Mouse (Mus musculus): ENCODE measurements around the gene Zmiz1. TPM values are rescaled to one million over a fixed set of nuclear protein-coding genes. Genes with fewer than 3 reads are reported as not detected.

Zmiz1 gene
- polyA plus RNA-seq, 1 experiment from 2014 or later: 91.0 TPM

DNA sequence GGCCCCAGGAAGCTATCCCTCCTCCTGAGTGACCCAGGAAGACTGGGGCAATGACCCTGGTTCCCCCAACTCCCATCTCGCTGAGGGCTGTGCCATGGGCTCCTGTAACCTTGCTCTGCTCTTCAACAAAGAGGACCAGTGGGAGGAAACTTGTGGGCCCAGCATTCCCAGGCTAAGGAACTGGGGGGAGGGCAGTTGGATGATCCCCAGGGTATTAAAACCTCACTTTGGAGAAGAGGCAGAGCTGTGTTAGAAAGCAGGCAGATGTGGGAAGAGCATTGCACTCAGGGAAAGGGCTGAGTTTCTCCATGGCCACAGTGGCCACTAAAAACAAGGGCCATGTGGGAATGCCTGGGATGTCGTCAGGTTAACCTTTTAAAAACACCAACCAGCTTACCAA lies 129.2 kb downstream of the Zmiz1 start:
- peak overlapping the region; percentile 39; the same call in 1 of the 2 replicates for H3K4me2 ChIP-seq (ENCODE audit: low read length)
- no peak for ATAC-seq (ENCODE audit: low FRiP score, low TSS enrichment)
- H3K36me3 ChIP-seq (ENCODE audit: control insufficient read depth, insufficient read depth, low read length): peaks cover 27% of the 10 kb centered on the region
- no peak for DNase-seq
- H3K4me3 ChIP-seq (replicated peaks; ENCODE audit: low read depth, low read length): no peak overlapping the region
- no peaks in the 10 kb centered on the region for H3K27me3 ChIP-seq (ENCODE audit: control insufficient read depth, insufficient read depth, low read length)
- H3K4me1 ChIP-seq (ENCODE audit: control insufficient read depth, insufficient read depth, low read length): peaks cover 75% of the 10 kb centered on the region
- H3K27ac ChIP-seq (replicated peaks; ENCODE audit: low read depth, low read length): peak overlapping the region; percentile 99
- peak overlapping the region; percentile 54; the same call in 1 of the 2 replicates for H3K9ac ChIP-seq (replicated peaks; ENCODE audit: low read length)
- 32% methylated on average over 2 of the region's 2 CpGs for WGBS
- no peaks in the 10 kb centered on the region for H3K9me3 ChIP-seq (ENCODE audit: control insufficient read depth, low read length)

DNA sequence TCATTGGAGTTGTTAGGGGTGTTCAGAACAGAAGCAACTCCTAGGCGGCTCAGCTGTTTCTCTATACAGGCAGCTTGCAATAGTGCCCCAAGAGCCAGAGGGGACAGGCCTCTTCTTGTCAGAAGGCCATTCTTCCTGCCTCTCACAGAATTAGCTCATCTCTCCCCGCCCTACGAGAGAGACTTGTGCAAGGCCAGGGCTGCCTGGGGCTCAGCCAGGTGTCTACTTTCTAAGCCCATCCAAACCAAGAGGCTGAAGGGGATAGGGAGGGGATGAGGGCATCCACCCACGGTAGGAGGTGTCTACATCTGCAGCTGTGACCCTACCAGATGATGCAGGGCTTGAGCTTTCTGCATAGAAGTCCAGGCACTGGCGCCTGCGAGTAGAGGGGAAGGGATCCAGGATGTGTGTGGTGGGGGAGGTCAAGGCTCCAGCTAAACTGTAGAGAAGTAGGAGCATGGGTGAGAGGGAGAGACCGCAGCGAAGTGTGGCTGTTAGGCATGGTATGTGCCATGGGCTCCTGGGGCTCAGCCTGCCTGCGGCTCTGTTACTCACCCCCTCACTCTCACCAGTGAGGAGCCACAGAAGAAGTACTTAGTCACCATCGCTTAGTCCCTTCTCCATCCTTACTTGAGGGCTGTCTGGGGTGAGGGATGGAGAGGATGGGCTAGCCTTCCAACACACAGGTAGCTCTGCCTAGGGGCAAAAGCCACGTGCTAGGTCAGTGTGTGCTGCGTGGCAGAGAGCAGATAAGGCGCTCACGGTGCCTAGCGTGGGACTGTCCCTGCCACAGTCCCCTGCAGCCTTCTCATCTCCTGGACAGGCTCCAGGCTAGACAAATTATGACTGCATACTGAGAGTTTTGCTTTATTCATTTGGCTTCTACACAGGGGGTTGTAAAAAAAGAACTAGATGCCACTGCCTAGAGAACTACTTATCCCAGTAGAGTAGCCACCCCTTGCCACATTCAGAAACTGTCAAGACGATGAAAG lies 130.3 kb downstream of the Zmiz1 start:
- Histone ChIP-seq H3K36me3 (ENCODE audit: control insufficient read depth, insufficient read depth, low read length) (peaks cover 23% of the 10 kb centered on the region), H3K27ac (replicated peaks; ENCODE audit: low read depth, low read length) (peak overlapping the region; percentile 99), H3K27me3 (ENCODE audit: control insufficient read depth, insufficient read depth, low read length) (no peaks in the 10 kb centered on the region), H3K9ac (replicated peaks; ENCODE audit: low read length) (no peak overlapping the region; the same call in 1 of the 2 replicates), H3K4me3 (replicated peaks; ENCODE audit: low read depth, low read length) (no peak overlapping the region), H3K4me1 (ENCODE audit: control insufficient read depth, insufficient read depth, low read length) (peaks cover 78% of the 10 kb centered on the region), H3K4me2 (ENCODE audit: low read length) (no peak overlapping the region), H3K9me3 (ENCODE audit: control insufficient read depth, low read length) (no peaks in the 10 kb centered on the region)
- peak; percentile 46 for DNase-seq
- WGBS: 49% methylated on average over 16 of the region's 16 CpGs
- no peak for ATAC-seq (ENCODE audit: low FRiP score, low TSS enrichment)

DNA sequence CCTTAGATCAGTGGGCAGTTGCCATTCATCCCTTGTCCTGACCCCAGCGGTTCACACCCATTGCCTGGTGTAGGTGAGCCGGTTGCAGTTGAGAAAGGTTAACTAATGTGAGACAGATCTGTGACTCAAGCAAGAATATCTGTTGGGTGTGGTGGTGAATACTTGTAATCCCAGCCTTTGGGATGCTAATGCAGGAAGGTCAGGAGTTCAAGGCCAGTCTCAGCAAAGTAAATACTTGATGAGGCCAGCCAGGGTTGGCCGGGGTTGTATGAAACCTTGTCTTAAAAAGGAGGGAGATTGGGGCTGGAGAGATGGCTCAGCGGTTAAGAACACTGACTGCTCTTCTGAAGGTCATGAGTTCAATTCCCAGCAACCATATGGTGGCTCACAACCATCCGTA lies 132.0 kb downstream of the Zmiz1 start:
- Histone ChIP-seq H3K4me2 (ENCODE audit: low read length) (no peak overlapping the region), H3K36me3 (ENCODE audit: control insufficient read depth, insufficient read depth, low read length) (peaks cover 31% of the 10 kb centered on the region), H3K27ac (replicated peaks; ENCODE audit: low read depth, low read length) (no peak overlapping the region), H3K4me1 (ENCODE audit: control insufficient read depth, insufficient read depth, low read length) (peaks cover 69% of the 10 kb centered on the region), H3K27me3 (ENCODE audit: control insufficient read depth, insufficient read depth, low read length) (no peaks in the 10 kb centered on the region), H3K4me3 (replicated peaks; ENCODE audit: low read depth, low read length) (no peak overlapping the region), H3K9ac (replicated peaks; ENCODE audit: low read length) (no peak overlapping the region), H3K9me3 (ENCODE audit: control insufficient read depth, low read length) (no peaks in the 10 kb centered on the region)
- ATAC-seq (ENCODE audit: low FRiP score, low TSS enrichment) (no peak), DNase-seq (no peak)
- WGBS: 56% methylated on average over 4 of the region's 5 CpGs

DNA sequence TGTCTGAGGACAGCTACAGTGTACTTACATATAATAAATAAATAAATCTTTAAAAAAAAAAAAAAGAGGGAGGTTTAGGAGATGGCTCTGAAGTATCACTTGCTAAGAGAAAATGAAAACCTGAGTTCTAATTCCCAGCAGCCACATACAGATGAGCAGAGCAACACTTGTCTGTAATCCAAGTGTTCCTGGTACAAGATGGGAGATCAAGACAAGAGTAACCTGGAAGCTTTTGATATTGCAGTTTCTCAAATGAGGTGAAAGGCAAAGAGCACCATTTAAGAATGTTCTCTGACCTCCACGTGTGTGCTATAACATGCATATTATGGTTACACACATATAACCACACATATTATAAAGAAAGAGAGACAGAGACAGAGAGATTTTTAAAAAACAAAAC lies 132.4 kb downstream of the Zmiz1 start:
- H3K9ac ChIP-seq (replicated peaks; ENCODE audit: low read length): no peak overlapping the region
- 93% methylated on average over 1 of the region's 1 CpGs for WGBS
- no peak for ATAC-seq (ENCODE audit: low FRiP score, low TSS enrichment)
- H3K36me3 ChIP-seq (ENCODE audit: control insufficient read depth, insufficient read depth, low read length): peaks cover 35% of the 10 kb centered on the region
- H3K4me1 ChIP-seq (ENCODE audit: control insufficient read depth, insufficient read depth, low read length): peaks cover 64% of the 10 kb centered on the region
- no peak overlapping the region; the same call in 1 of the 2 replicates for H3K27ac ChIP-seq (replicated peaks; ENCODE audit: low read depth, low read length)
- no peaks in the 10 kb centered on the region for H3K9me3 ChIP-seq (ENCODE audit: control insufficient read depth, low read length)
- H3K27me3 ChIP-seq (ENCODE audit: control insufficient read depth, insufficient read depth, low read length): no peaks in the 10 kb centered on the region
- no peak for DNase-seq
- no peak overlapping the region for H3K4me3 ChIP-seq (replicated peaks; ENCODE audit: low read depth, low read length)
- H3K4me2 ChIP-seq (ENCODE audit: low read length): no peak overlapping the region

DNA sequence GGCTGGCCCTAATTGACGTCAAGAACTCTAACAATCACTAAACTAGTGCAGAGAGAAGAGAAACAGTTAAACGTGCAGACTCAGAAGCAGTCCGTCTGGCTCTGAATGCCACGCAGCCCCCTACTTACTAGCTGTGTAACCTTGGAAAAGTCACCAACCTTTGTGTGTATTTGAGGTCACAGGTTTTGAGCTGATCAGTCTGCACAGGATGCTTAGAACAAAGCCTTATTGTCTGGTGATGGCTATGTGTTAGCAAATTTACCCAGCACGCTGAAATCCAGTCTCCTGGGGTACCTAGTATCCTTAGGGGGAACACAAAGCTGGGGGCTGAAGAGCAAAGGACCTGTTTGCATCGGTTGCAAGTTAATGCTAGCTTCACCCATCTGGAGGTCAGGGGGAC lies 133.5 kb downstream of the Zmiz1 start:
- peaks cover 53% of the 10 kb centered on the region for H3K4me1 ChIP-seq (ENCODE audit: control insufficient read depth, insufficient read depth, low read length)
- no peak for ATAC-seq (ENCODE audit: low FRiP score, low TSS enrichment)
- H3K9ac ChIP-seq (replicated peaks; ENCODE audit: low read length): no peak overlapping the region
- H3K9me3 ChIP-seq (ENCODE audit: control insufficient read depth, low read length): no peaks in the 10 kb centered on the region
- no peak for DNase-seq
- no peak overlapping the region for H3K4me2 ChIP-seq (ENCODE audit: low read length)
- H3K27me3 ChIP-seq (ENCODE audit: control insufficient read depth, insufficient read depth, low read length): no peaks in the 10 kb centered on the region
- peaks cover 38% of the 10 kb centered on the region for H3K36me3 ChIP-seq (ENCODE audit: control insufficient read depth, insufficient read depth, low read length)
- 0 out of 2 replicates have a peak overlapping the region, but pooled peaks have one; percentile 2 for H3K27ac ChIP-seq (replicated peaks; ENCODE audit: low read depth, low read length)
- no peak overlapping the region for H3K4me3 ChIP-seq (replicated peaks; ENCODE audit: low read depth, low read length)
- 67% methylated on average over 6 of the region's 6 CpGs for WGBS

DNA sequence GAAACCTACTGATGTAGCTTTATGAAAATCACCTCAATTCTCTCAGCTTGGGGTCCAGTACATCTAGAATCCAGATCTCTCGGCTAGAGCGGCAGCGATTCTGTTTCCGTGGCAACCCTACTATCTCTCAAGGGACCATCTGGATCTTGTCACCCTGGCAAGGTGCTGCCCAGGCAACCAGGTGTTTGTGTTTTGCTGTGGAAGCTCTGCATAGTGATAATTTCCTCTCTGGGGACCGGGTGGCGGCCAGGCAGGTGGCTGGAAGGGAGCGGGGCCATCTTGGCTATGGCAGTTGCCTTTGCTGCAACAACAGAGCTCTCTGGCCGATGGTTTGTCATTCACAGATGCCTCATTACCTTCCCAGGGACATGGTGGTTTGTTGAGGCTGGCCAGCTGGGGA lies 134.9 kb downstream of the Zmiz1 start:
- 57% methylated on average over 8 of the region's 8 CpGs for WGBS
- no peak overlapping the region for H3K9ac ChIP-seq (replicated peaks; ENCODE audit: low read length)

DNA sequence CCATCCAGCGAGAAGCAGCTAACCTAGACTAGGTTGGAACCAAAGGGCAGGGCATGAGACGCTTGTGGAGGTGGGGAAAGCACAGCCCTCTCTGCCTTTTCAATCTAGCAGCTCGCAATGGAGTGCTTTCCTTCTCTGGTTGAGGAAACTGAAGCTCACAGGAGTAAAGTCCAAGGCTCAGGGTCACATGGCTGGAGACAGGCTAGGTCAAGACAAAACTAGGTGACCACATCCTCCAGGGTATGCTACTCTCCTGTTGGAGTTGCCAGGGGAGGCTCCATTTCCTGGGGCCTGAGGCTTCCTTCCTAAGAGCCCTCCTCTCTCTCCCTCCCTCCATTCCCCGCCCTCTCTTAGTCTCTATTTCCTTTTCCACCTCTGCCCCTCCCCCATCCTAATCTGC lies 135.6 kb downstream of the Zmiz1 start:
- Histone ChIP-seq H3K27ac (replicated peaks; ENCODE audit: low read depth, low read length) (peak overlapping the region; percentile 77), H3K27me3 (ENCODE audit: control insufficient read depth, insufficient read depth, low read length) (no peaks in the 10 kb centered on the region), H3K4me3 (replicated peaks; ENCODE audit: low read depth, low read length) (no peak overlapping the region), H3K36me3 (ENCODE audit: control insufficient read depth, insufficient read depth, low read length) (peaks cover 52% of the 10 kb centered on the region), H3K9ac (replicated peaks; ENCODE audit: low read length) (no peak overlapping the region; the same call in 1 of the 2 replicates), H3K9me3 (ENCODE audit: control insufficient read depth, low read length) (no peaks in the 10 kb centered on the region), H3K4me2 (ENCODE audit: low read length) (no peak overlapping the region), H3K4me1 (ENCODE audit: control insufficient read depth, insufficient read depth, low read length) (peaks cover 34% of the 10 kb centered on the region)
- ATAC-seq (ENCODE audit: low FRiP score, low TSS enrichment) (no peak), DNase-seq (no peak)
- 64% methylated on average over 4 of the region's 4 CpGs for WGBS

More for the DNA sequence above, 134.9 kb downstream of the Zmiz1 start:
- ATAC-seq (ENCODE audit: low FRiP score, low TSS enrichment): no peak
- peak overlapping the region; percentile 77 for H3K27ac ChIP-seq (replicated peaks; ENCODE audit: low read depth, low read length)
- peaks cover 41% of the 10 kb centered on the region for H3K4me1 ChIP-seq (ENCODE audit: control insufficient read depth, insufficient read depth, low read length)
- H3K4me2 ChIP-seq (ENCODE audit: low read length): no peak overlapping the region
- no peaks in the 10 kb centered on the region for H3K27me3 ChIP-seq (ENCODE audit: control insufficient read depth, insufficient read depth, low read length)
- peak; percentile 66 for DNase-seq
- no peak overlapping the region for H3K4me3 ChIP-seq (replicated peaks; ENCODE audit: low read depth, low read length)
- no peaks in the 10 kb centered on the region for H3K9me3 ChIP-seq (ENCODE audit: control insufficient read depth, low read length)
- peaks cover 47% of the 10 kb centered on the region for H3K36me3 ChIP-seq (ENCODE audit: control insufficient read depth, insufficient read depth, low read length)

DNA sequence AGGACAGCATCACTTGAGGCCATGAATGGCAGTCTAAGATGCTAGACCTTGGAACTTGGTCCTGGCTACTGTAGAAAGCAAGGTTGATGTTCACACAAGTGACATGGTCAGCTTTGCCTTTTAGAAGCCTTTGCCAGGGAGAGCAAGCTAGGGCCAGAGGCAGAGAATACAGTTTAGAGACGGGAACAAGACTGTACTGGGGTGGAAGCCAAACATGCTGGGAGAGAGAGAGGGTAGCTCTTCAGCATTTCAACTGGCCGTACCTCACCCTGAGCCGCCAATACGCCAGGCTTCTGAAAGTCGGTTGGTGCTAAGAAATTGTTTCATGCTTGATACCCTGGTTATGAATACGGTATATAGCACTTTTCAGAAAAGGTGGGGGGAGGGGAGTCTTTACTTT lies 140.0 kb downstream of the Zmiz1 start:
- Histone ChIP-seq H3K27ac (replicated peaks; ENCODE audit: low read depth, low read length) (no peak overlapping the region), H3K36me3 (ENCODE audit: control insufficient read depth, insufficient read depth, low read length) (peaks cover 50% of the 10 kb centered on the region), H3K4me1 (ENCODE audit: control insufficient read depth, insufficient read depth, low read length) (peaks cover 42% of the 10 kb centered on the region), H3K9me3 (ENCODE audit: control insufficient read depth, low read length) (no peaks in the 10 kb centered on the region), H3K27me3 (ENCODE audit: control insufficient read depth, insufficient read depth, low read length) (no peaks in the 10 kb centered on the region), H3K4me3 (replicated peaks; ENCODE audit: low read depth, low read length) (no peak overlapping the region), H3K4me2 (ENCODE audit: low read length) (no peak overlapping the region), H3K9ac (replicated peaks; ENCODE audit: low read length) (no peak overlapping the region)
- DNase-seq (no peak), ATAC-seq (ENCODE audit: low FRiP score, low TSS enrichment) (no peak)
- WGBS: 91% methylated on average over 6 of the region's 6 CpGs

DNA sequence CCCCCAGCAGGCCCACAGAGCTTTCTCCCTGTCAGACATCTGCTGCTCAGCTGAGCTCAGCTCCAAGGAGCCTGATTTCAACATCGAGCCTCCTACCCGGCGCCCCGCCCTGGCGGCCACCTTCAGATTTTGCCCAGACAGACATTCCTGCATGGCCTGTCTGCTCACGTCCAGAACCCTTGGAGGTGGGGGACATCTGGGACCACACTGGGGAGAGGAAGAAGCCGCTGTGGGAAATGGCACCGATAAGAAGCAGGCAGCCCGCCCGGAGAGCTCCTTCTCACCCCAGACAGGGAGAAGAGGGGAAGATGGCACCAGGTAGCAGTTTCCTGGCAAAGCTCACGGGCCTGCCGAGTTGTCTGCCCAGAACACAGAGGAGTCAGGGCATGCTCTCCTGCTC lies 140.9 kb downstream of the Zmiz1 start:
- Histone ChIP-seq H3K27ac (replicated peaks; ENCODE audit: low read depth, low read length) (no peak overlapping the region; the same call in 1 of the 2 replicates), H3K4me1 (ENCODE audit: control insufficient read depth, insufficient read depth, low read length) (peaks cover 42% of the 10 kb centered on the region), H3K27me3 (ENCODE audit: control insufficient read depth, insufficient read depth, low read length) (no peaks in the 10 kb centered on the region), H3K9ac (replicated peaks; ENCODE audit: low read length) (no peak overlapping the region), H3K4me2 (ENCODE audit: low read length) (no peak overlapping the region), H3K4me3 (replicated peaks; ENCODE audit: low read depth, low read length) (no peak overlapping the region), H3K9me3 (ENCODE audit: control insufficient read depth, low read length) (no peaks in the 10 kb centered on the region), H3K36me3 (ENCODE audit: control insufficient read depth, insufficient read depth, low read length) (peaks cover 47% of the 10 kb centered on the region)
- ATAC-seq (ENCODE audit: low FRiP score, low TSS enrichment): no peak
- no peak for DNase-seq
- WGBS: 84% methylated on average over 12 of the region's 12 CpGs

Measured in midbrain, embryonic 14.5 days (tissue).